Mouse (Mus musculus) layer of hippocampus, postnatal 14 days (tissue): ENCODE data around the gene Olfr441. TPM values are rescaled to one million over a fixed set of nuclear protein-coding genes. Genes with fewer than 3 reads are reported as not detected.
"Not testable (repeated sequence)": the region's sequence is repeated elsewhere in the genome, so short reads cannot be mapped to it uniquely, and the experiment has no call there.

Source experiments
- DNase-seq, 2 experiments: peaks; one replicate each; pipeline ENCODE4 v3.0.0; 2021 to 2022; ENCODE audit warnings: low spot score in 2 of 2, mixed read lengths in 1 of 2
- long read RNA-seq, 2 experiments: library from polyadenylated mRNA; stranded (forward); transcript quantifications; one replicate each; pipeline ENCODE4 v2.0.0; 2021
- total RNA-seq, 2 experiments: library from RNA; stranded (reverse); gene quantifications; 2 replicates each; pipeline ENCODE4 v1.2.3; 2021

Gene Olfr441
- not detected for total RNA-seq
- long read RNA-seq, experiment 1: 0 reads
- long read RNA-seq, experiment 2: 0 reads

DNA sequence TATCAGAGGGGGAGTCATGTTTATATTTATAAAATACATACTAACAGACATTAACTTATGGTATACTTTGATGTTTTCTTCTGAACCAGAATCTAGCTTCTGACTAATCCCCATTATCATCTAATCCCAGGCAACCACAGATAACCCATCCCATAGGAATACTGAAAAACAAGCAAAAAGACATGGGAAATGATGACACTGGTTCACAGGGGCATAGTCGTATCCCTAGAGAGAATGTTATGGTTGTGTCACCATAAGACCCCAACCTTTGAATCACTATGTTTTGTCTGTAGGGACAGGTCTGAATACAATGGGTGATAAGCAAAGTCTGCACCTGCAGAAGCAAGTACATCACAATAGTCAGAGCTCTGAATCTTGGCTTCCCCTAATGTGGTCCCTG, at the start of gene Olfr441:
Gene Olfr441 (plus strand): TSS at position 301 of the 400 bp plus-strand sequence.
- DNase-seq: not testable (repeated sequence)

- DNase-seq: peak in 1 of 2 experiments; percentile 55
These were observed 27.4 kb upstream of the Olfr441 start for GRCm38 (mm10) chr6:43078750-43079149.

DNA sequence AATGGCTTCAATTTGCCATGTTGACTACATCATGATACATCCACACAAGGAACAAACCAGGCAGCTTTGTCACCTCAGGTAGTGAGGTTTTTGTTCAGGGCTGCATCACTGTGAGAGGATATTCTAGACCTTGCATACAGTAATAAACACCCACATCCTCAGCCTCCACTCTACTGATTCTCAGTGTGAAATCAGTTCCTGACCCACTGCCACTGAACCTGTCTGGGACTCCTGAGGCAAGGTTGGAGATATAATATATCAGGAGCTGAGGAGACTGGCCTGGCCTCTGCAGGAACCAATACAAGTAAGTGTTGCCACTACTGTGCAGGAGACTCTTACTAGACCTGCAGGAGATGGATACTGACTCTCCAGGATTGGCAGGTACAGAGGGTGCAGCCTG, 24.8 kb upstream of the Olfr441 start:
- DNase-seq: not testable (repeated sequence)

GRCm38 (mm10) chr6:43146267-43146666, 40.1 kb downstream of the Olfr441 start, which contains the start of gene Olfr237-ps1:
Olfr237-ps1 (plus strand) TSS chr6:43146567.
- not testable (repeated sequence) for DNase-seq

DNA sequence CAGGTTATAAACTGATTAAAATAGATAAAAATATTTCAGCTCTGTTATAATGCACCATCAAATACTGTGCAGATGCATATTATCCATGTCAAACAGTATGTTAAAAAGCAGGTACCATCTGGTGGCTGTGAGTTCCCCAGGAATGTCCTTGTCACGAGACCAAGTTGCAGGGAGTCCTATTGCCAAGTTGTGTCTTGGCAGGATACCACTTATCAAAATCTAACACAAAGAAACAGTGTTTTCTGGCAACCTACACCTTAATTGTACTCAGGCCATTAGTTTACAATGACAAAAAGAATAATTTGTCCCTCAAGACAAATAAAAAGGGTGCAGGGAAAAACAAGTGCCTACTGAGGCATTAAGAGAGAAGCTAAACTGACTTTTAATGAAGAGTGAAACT, 53.3 kb downstream of the Olfr441 start:
- DNase-seq: peak in 1 of 2 experiments; percentile 68

DNA sequence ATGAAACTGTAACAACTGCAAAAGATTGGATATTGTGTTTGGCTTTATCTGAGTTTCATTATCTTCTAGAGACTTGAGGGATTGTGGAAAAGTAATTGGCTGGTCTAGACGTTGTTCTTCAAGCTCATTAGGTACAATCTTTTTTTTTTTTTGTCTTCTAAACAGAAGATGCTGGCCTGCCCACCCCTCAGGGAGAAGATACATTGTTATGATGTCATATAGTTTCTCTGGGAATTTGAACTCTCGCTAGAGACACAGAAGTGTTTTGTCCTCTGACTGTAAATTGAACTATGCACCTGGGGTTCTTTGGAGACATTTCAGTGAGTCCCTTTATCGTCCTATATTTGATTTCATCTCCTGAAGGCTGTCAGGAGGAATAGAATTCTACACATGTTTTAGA, 56.8 kb downstream of the Olfr441 start, which contains the start of gene Olfr437:
Gene Olfr437 (plus strand): TSS at position 301 of the 400 bp plus-strand sequence.
- no peak for DNase-seq

GRCm38 (mm10) chr6:43167246-43167645, 61.1 kb downstream of the Olfr441 start:
- peak in 1 of 2 experiments; percentile 44 for DNase-seq

Other genes with a start within 250 kb of the Olfr441 start
- not detected for gene Olfr448, start 215.9 kb upstream of the Olfr441 start, total RNA-seq
- gene Olfr447, start 197.5 kb upstream of the Olfr441 start, total RNA-seq: not detected
- gene Olfr446, start 185.0 kb upstream of the Olfr441 start, total RNA-seq: not detected
- gene Olfr444, start 157.3 kb upstream of the Olfr441 start, total RNA-seq: not detected
- not detected for gene Olfr237-ps1, start 40.2 kb downstream of the Olfr441 start, total RNA-seq
- gene Olfr437, start 56.9 kb downstream of the Olfr441 start, total RNA-seq: not detected
- gene Olfr13, start 65.8 kb downstream of the Olfr441 start, total RNA-seq: not detected
- not detected for gene Olfr435, start 90.8 kb downstream of the Olfr441 start, total RNA-seq
- not detected for gene Olfr434, start 106.7 kb downstream of the Olfr441 start, total RNA-seq
- gene Olfr47, start 125.2 kb downstream of the Olfr441 start, total RNA-seq: not detected
- 1 to 10 TPM; 2.5 to 4.9 TPM for gene Arhgef5, start 159.2 kb downstream of the Olfr441 start, total RNA-seq
- not detected for gene Nobox, start 203.2 kb downstream of the Olfr441 start, total RNA-seq